Mouse (Mus musculus) adrenal gland, adult 18-20 months (tissue): ENCODE data around the gene Armc3. TPM values are rescaled to one million over a fixed set of nuclear protein-coding genes. Genes with fewer than 3 reads are reported as not detected.

ENCODE experiments used
- DNase-seq, 2 experiments: peaks; one replicate each; pipeline ENCODE4 v3.0.0; 2021 to 2022; ENCODE audit warnings: low spot score in 2 of 2
- long read RNA-seq, 2 experiments: library from polyadenylated mRNA; stranded (forward); transcript quantifications; one replicate each; pipeline ENCODE4 v2.0.0; 2021
- total RNA-seq, 2 experiments: library from RNA; stranded (reverse); gene quantifications; 1 replicate in 1 of 2; 2 replicates in 1 of 2; pipeline ENCODE4 v1.2.3; 2021

The Armc3 gene
- total RNA-seq: not detected
- long read RNA-seq, experiment 1: 0 reads
- long read RNA-seq, experiment 2, partial matches to known transcripts: 0 of 3 reads
- long read RNA-seq, experiment 2, other reads (novel, unspliced or antisense): 3 of 3 reads

- DNase-seq: peak in 1 of 2 experiments; percentile 11
Observed at GRCm38 (mm10) chr2:19198452-19199365, at the start of gene Armc3. Gene Armc3, plus strand, starts transcription at chr2:19199302.

DNA sequence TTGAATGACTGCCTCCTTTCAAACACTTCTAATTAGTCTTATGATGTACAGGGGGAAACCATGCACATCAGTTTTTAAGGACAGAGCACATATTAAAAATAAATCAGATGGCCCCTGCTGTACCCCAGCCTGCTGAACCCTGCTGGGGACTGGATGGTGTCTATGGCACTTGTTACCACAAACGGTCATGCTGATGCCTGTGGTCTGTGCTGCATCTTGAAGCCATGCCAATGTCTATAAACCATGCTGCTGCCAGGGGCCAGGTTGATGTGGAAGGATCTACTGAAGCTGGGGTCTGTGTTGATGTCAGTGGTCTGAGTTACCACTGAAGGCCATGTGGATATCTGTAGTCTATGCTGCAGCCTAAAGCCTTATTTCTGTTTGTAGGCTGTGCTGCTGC is 46.4 kb upstream of the Armc3 start:
- no peak for DNase-seq

DNA sequence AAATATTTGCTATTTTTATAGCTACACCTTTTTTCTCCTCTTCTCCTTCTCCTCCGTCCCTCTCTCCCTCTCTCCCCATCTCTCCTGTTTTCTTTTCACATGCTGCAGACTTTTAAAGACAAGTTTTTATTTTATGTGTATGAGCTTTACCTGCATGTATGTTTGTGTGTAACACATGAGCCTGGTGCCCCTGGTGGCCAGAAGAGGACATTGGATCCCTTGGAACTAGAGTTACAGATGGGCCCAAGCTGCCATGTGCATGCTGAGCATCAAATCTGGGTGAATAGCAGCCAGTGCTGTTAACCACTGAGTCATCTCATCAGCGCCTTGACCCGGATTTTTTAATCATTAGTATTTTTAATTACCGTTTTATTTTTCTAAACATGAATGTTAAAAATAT is 42.9 kb upstream of the Armc3 start:
- no peak for DNase-seq

DNA sequence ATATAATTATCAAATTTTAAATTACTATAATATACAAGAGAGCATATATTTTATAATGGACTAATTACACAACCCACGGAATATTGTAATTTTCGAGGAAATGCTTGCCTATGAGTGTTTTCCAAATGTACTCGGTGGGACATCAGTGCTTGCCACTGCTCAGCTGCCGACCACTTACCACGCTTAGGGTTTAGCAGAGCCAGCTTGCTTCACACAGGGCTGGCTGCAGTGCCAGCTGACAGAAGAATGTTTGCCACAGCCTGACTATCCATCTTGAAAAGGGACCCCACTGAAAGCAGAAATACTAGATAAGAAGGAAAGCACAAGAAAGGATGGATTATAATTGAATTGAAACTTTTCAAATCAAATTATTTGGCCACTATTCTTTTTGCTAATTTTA is 39.6 kb upstream of the Armc3 start:
- no peak for DNase-seq

DNA sequence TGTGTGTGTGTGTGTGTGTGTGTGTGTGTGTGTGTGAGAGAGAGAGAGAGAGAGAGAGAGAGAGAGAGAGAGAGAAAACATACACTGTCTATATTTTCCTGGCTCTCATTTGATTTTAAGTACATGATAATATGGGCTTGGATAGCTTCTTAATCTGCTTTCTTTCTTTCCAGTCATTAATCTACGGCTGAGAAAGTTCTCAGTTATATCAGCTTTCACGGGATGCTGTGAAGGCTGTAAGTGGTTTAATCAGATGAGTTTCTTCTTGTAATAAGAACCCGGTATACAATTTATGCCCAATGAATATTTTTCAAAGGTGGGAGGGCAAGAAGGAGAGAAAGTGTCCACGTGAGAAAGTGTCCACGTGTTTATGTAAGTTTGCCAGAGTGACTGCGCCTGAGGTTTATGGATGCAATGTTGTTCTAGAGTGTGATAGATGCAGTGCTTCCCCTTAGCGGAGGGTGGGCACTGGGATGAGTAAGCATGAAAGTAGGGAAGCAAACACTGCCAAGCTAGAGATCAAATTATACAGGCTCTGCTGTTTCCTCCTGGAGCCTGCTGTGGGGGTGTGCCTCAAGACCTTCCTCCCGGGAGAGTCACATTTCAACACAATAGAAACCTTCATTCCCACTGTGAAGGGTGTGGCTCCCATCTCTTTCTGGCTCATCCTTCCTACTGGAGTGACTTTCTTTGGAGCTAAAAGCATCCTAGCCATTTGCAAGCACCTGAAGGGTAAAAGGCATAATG is 38.6 kb upstream of the Armc3 start:
- DNase-seq: no peak

GRCm38 (mm10) chr2:19164234-19164633 is 34.9 kb upstream of the Armc3 start:
- no peak for DNase-seq

- DNase-seq: no peak
Observed at GRCm38 (mm10) chr2:19176827-19177236, 22.3 kb upstream of the Armc3 start.

DNA sequence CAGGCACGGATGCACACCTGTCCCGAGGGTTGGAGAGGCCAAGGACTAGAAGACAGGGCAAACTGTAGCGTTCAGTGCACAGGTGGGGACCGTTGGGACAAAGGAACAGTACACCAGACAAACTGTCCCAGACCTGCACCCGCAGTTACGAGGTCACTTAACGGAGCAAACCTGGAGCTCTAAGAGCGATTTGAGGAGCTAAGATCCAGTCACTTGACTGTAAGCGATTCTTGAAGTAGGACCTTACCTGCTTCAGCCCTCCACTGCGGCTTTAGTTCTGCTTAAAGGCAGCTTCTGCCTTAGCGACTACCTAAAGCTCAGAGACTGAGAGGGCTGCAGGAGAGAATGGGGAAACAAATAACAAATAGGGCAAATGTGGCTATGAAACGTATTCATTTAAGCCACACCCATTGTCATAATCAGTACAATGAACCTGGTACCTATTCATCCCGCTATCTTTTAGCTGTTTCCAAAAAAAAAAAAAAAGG is 308 bp downstream of the Armc3 start:
- no peak for DNase-seq

DNA sequence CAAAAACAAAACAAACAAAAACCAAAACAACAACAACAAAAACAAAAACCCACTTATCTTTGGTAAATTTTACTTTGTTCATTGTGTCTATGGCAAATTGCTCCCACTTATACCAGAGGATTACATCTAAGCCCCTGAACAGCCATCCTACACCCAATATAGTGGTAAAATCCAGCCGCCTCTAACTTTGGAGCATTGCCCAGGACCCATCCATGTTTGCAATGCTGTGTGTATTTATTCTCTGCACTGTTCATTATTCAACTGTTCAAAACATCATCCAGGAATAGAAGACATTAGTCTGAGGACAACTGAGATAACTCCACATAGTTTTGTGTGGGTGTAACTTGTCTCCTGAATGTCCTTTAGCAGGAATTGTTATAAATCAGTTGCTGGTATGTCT is 1.0 kb downstream of the Armc3 start:
- no peak for DNase-seq

- DNase-seq: no peak
Observed at GRCm38 (mm10) chr2:19201682-19202081, 2.6 kb downstream of the Armc3 start.

DNA sequence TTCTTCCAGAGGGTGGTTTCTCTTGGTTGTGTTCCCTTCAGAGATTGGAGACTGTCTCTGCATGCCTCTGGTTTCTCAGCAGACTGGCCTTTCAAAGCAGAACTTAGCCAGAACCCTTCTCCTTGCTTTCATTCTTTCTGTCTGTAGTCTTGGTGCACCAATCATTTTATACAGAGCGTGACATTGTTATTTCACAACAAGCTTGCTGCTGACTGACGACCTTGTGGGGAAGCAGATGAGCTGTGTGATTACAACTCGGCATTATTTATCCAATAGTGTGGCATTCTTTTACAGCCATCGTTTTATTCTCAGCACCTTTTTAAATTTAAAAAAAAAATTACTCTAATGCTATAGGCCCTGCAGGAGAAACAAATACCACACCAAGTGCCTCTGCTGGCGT is 35.2 kb downstream of the Armc3 start:
- no peak for DNase-seq

GRCm38 (mm10) chr2:19235193-19235592 is 36.1 kb downstream of the Armc3 start:
- DNase-seq: no peak

GRCm38 (mm10) chr2:19235614-19236013 is 36.5 kb downstream of the Armc3 start:
- no peak for DNase-seq

GRCm38 (mm10) chr2:19238771-19239170 is 39.7 kb downstream of the Armc3 start:
- no peak for DNase-seq

DNA sequence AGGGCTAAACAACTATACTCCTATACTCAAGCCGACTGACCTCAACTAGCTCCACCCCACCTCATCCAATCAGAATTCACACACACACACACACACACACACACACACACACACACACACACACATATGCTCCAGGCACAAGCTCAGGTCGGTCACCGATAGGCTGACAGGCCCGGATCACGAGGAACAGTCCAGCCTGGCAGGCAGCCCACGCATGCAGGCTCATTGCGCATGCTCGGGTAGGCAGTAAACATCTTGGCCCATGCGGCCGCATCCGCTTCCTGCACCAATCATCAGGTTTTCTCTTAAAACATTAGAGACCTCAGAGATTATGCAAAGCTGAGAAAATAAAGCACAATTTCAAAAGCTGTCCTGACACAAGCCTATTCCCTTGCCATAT is 50.5 kb downstream of the Armc3 start:
- DNase-seq: no peak

DNA sequence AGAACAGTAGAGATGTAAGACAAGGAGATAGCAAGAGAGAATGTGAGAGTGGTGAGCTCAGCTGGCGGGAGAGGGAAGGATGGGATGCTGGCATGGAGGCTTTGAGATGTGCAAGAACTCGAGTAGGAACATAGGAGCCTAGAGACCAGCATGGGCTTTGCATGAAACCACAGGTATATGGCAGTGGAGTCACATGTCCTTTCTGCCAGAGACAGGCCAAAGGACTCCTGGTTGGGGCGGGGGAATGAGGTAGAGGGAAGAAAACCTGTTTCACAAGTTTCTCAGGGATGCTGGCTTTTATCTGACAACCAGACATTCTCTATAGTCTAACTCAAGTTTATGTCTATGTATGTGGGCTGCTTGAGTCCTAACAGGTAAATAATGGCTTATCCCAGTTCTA is 55.9 kb downstream of the Armc3 start:
- no peak for DNase-seq

- DNase-seq: no peak
Observed at GRCm38 (mm10) chr2:19257255-19257654, 58.2 kb downstream of the Armc3 start.

GRCm38 (mm10) chr2:19260399-19260798 is 61.3 kb downstream of the Armc3 start:
- DNase-seq: no peak

DNA sequence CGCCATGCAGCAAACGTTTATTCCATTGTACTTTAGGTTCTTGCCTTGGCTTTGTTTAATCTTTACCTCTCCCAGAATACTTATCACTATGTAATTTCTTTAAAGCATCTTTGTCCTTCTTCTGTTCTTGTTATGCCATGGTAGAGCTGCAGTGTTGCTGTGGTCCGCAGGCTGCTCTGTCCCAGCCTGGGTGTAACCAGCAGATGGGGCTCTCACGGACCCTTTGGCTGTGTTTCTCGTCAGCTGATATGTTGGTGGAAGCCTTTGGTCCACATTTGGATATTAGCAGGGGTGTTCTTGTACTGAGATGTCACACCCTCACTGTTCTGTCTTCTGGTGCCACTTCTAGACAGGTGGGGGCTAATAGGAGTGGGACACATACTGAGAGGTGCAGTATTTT is 64.3 kb downstream of the Armc3 start:
- DNase-seq: no peak

DNA sequence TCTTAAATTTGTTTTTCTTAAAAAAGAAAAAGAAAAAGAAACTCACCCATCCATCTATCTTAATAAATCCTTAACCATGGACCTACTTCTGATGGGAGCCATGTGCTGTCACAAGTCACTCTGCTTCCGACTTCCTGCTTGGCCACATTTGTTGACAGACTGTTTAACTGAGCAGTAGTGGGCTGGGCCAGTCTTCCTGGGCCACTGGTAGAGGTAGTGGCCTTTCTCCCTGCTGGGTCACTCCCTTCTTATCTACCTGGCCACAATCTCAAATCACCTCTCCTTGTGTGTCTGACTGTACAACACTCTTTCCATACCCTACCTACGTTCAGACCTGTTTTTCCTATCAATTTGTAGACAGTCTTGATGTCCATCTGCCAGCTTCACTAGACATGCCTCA is 66.7 kb downstream of the Armc3 start:
- no peak for DNase-seq

- no peak for DNase-seq
Observed at GRCm38 (mm10) chr2:19267396-19267795, 68.3 kb downstream of the Armc3 start.

DNA sequence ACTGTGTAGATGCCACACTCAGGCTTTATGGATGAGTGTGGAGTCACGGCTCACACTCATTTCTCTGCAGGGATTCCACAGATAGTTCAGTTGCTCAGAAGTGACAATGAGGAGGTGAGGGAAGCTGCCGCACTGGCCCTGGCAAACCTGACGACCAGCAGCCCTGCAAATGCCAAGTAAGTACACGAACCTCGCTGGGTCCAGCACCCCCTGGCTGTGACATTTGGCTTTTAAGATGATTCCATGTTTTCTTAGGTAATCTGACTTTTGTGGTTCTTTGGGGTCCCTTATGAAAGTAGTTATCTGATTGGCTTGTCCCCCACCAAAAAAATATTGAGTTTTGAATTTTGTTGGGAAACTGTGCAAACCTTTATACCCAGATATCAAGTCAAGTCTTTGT is 70.9 kb downstream of the Armc3 start:
- no peak for DNase-seq
